18 mouse cellular contexts compared by ENCODE assay signal in genomic region chr13:56766211-56766610, GRCm38 (mm10). TPM values are rescaled to one million over a fixed set of nuclear protein-coding genes. Genes with fewer than 3 reads are reported as not detected.
A peak's percentile ranks its signal among the peaks of the same experiment; 100 is the strongest.
DNase-seq lines count a peak whose midpoint lies in the region; ATAC-seq and TF ChIP-seq lines count a peak whose summit lies in the region.
"Had no signal": no experiment of that assay in that cellular context is flagged by ENCODE, and none has a peak within 500 bp of the region (broad histone marks: within the 10 kb centered on the region; RNA-seq: fewer than 3 reads in every experiment).

No protein-coding gene starts in this region.

- H3K9me3 ChIP-seq in heart, embryonic 11.5 days (replicated peaks; ENCODE audit: control insufficient read depth, low read length), result no peaks in the 10 kb centered on the region
- no peaks in the 10 kb centered on the region for H3K9me3 ChIP-seq in embryonic facial prominence, embryonic 12.5 days

- peaks cover 8% of the 10 kb centered on the region for H3K27me3 ChIP-seq in heart, embryonic 11.5 days (ENCODE audit: control insufficient read depth, insufficient read depth, low read length)
- H3K27me3 ChIP-seq in embryonic facial prominence, embryonic 12.5 days, result no peaks in the 10 kb centered on the region

- no peak for DNase-seq in heart, postnatal 4 days
- no peak for DNase-seq in layer of hippocampus, adult 2 months (ENCODE audit: low spot score in 2 of 2)
- no peak for DNase-seq in layer of hippocampus, postnatal 14 days (ENCODE audit: low spot score in 2 of 2)
- peak; percentile 23 for DNase-seq in MN1 (ENCODE audit: low spot score)
- DNase-seq in embryo, embryonic 9.5 days (ENCODE audit: extremely low spot score), result no peak
- DNase-seq: adrenal gland, postnatal 25 days; cerebellum, postnatal 14 days; right cerebral cortex, postnatal 25 days had no signal

- H3K4me3 ChIP-seq in heart, embryonic 11.5 days (ENCODE audit: low read depth, low read length), result no peak overlapping the region
- H3K4me3 ChIP-seq in layer of hippocampus, adult 2 months, result no peak overlapping the region
- no peak overlapping the region for H3K4me3 ChIP-seq in embryonic facial prominence, embryonic 12.5 days

- ATAC-seq in heart, embryonic 11.5 days (replicated peaks; ENCODE audit: insufficient number of reproducible peaks, low FRiP score, low TSS enrichment), result no peak
- no peak for ATAC-seq in embryonic facial prominence, embryonic 12.5 days (ENCODE audit: insufficient number of reproducible peaks, insufficient read depth, low FRiP score, low TSS enrichment)
- ATAC-seq: midbrain, embryonic 16.5 days had no signal

- H3K4me1 ChIP-seq in heart, embryonic 11.5 days (ENCODE audit: control insufficient read depth, insufficient read depth, low read length), result peaks cover 26% of the 10 kb centered on the region
- H3K4me1 ChIP-seq in embryonic facial prominence, embryonic 12.5 days, result peaks cover 35% of the 10 kb centered on the region

- no peak for TF ChIP-seq CTCF in layer of hippocampus, adult 2 months (conservative IDR thresholded peaks at IDR 0.05)

- no peaks in the 10 kb centered on the region for H3K36me3 ChIP-seq in heart, embryonic 11.5 days (ENCODE audit: control insufficient read depth, insufficient read depth, low read length)
- no peaks in the 10 kb centered on the region for H3K36me3 ChIP-seq in embryonic facial prominence, embryonic 12.5 days

- peak overlapping the region; percentile 59; the same call in 1 of the 2 replicates for H3K4me2 ChIP-seq in heart, embryonic 11.5 days
- H3K4me2 ChIP-seq in embryonic facial prominence, embryonic 12.5 days (replicated peaks), result no peak overlapping the region

- no peak overlapping the region for H3K9ac ChIP-seq in heart, embryonic 11.5 days (ENCODE audit: low read depth, low read length)
- no peak overlapping the region for H3K9ac ChIP-seq in embryonic facial prominence, embryonic 12.5 days
- H3K9ac ChIP-seq: liver, embryonic 14.5 days had no signal

- 32% methylated on average over 5 of the region's 5 CpGs for WGBS in heart, embryonic 11.5 days (ENCODE audit: insufficient replicate concordance)
- 43% methylated on average over 5 of the region's 5 CpGs for WGBS in embryonic facial prominence, embryonic 12.5 days

- 0 out of 2 replicates have a peak overlapping the region, but pooled peaks have one; percentile 29 for H3K27ac ChIP-seq in heart, embryonic 11.5 days (ENCODE audit: low read depth, low read length)
- peak overlapping the region; percentile 62 for H3K27ac ChIP-seq in layer of hippocampus, adult 2 months
- H3K27ac ChIP-seq in embryonic facial prominence, embryonic 12.5 days, result 0 out of 2 replicates have a peak overlapping the region, but pooled peaks have one; percentile 18
- H3K27ac ChIP-seq: kidney, postnatal 0 days; liver, embryonic 14.5 days had no signal

RNA-seq across cellular contexts. Expression of gene Gm45623, which starts 12.6 kb away (rescaled TPM):
- 0.84 and 0.89 TPM in 2 replicates for polyA plus RNA-seq in heart, embryonic 11.5 days (2014; fragmentation: Nextera tagmentation; extraction: Ambion mirVana)
- total RNA-seq in heart, postnatal 4 days (2021), result under 1 TPM in 1 of 2 experiments, not detected in 1; 0.19 TPM
- total RNA-seq in layer of hippocampus, adult 2 months (2021), result 1 to 10 TPM in 1 of 2 experiments, under 1 TPM in 1; 0.96 to 1.6 TPM
- 1 to 10 TPM; 1.6 to 1.7 TPM for total RNA-seq in layer of hippocampus, postnatal 14 days (2021)
- 0.46 and 0.47 TPM in 2 replicates for polyA plus RNA-seq in embryonic facial prominence, embryonic 12.5 days (2016; fragmentation: Nextera tagmentation; extraction: Ambion mirVana)
- total RNA-seq: adrenal gland, postnatal 25 days; ES-E14; gastrocnemius, postnatal 4 days had no signal
- polyA plus RNA-seq: heart, postnatal 0 days; inflammation-experienced regulatory T-cells, adult 6 months; kidney, postnatal 0 days; liver, embryonic 14.5 days; neural tube, embryonic 11.5 days had no signal
